Mouse (Mus musculus) ES-CJ7 (cell line): Measurements from ENCODE around the gene Sympk.

Source experiments
- DNase-seq: peaks from one replicate; pipeline ENCODE4 v3.0.0; 2011; ENCODE audit warnings: low read depth, low spot score

Gene Sympk

GRCm38 (mm10) chr7:19007026-19007977 lies 16.9 kb upstream of the Sympk start:
- DNase-seq, result no peak

- no peak for DNase-seq
These were observed 13.6 kb upstream of the Sympk start for GRCm38 (mm10) chr7:19010581-19010980.

- DNase-seq, result no peak
These were observed 12.1 kb upstream of the Sympk start for GRCm38 (mm10) chr7:19012025-19012621.

- no peak for DNase-seq
These were observed 11.3 kb upstream of the Sympk start for GRCm38 (mm10) chr7:19012882-19013281.

GRCm38 (mm10) chr7:19014452-19014851 lies 9.7 kb upstream of the Sympk start:
- DNase-seq, result no peak

GRCm38 (mm10) chr7:19016042-19016441 lies 8.1 kb upstream of the Sympk start:
- no peak for DNase-seq

GRCm38 (mm10) chr7:19017909-19018308 lies 6.3 kb upstream of the Sympk start:
- no peak for DNase-seq

- no peak for DNase-seq
These were observed 3.1 kb upstream of the Sympk start for GRCm38 (mm10) chr7:19021048-19021447.

GRCm38 (mm10) chr7:19022189-19022958 lies 1.8 kb upstream of the Sympk start:
- no peak for DNase-seq

GRCm38 (mm10) chr7:19023357-19023814 lies 791 bp upstream of the Sympk start, which contains the start of gene Foxa3:
Foxa3 (minus strand) TSS chr7:19023538.
- peak; percentile 80 for DNase-seq

GRCm38 (mm10) chr7:19024581-19025255 lies 541 bp downstream of the Sympk start:
- no peak for DNase-seq

GRCm38 (mm10) chr7:19028067-19028466 lies 3.9 kb downstream of the Sympk start:
- DNase-seq, result no peak

- peak; percentile 83 for DNase-seq
These were observed 5.0 kb downstream of the Sympk start for GRCm38 (mm10) chr7:19029084-19029653.

GRCm38 (mm10) chr7:19031641-19032040 lies 7.5 kb downstream of the Sympk start:
- DNase-seq, result no peak

- DNase-seq, result no peak
These were observed 20.4 kb downstream of the Sympk start for GRCm38 (mm10) chr7:19044616-19045015.

- no peak for DNase-seq
These were observed 22.3 kb downstream of the Sympk start for GRCm38 (mm10) chr7:19046286-19047069.

- DNase-seq, result no peak
These were observed 23.9 kb downstream of the Sympk start for GRCm38 (mm10) chr7:19048006-19048527.

GRCm38 (mm10) chr7:19049252-19049651 lies 25.1 kb downstream of the Sympk start:
- no peak for DNase-seq

GRCm38 (mm10) chr7:19050172-19050571 lies 26.0 kb downstream of the Sympk start:
- no peak for DNase-seq

GRCm38 (mm10) chr7:19051161-19051560 lies 27.0 kb downstream of the Sympk start:
- DNase-seq, result no peak
